10 mouse cellular contexts compared by ENCODE assay signal in the genomic region with DNA sequence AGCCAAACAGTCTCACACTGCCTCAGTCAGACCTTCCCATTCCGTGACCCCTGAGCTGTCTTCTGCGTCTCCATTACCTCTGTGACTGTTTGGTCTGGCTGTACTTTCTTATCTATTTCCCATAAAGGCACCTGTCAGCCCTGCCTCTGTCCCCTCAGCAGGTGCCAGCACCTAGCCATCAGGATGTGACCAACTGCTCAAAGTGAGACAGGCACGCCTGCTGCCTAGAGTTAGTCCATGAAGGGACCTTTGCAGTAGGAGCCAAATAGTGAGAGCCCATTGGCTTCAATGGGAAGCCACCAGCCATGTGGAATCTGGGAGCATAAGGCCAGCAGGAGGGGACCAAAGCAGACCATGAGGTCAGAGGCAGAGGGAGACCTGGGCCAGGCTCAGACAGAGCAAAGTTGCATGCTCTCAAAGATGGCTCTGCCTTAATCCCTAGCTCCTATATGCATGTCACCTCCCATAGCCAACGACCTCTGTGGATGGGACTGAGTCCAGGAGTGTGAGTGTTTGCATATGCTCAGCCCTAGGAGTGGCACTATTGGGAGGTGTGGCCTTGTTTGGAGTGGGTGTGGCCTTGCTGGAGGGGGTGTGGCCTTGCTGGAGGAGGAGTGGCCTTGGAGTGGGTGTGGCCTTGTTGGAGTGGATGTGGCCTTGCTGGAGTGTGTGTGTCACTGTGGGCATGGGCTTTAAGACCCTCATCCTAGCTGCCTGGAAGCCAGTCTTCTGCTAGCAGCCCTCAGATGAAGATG. TPM values are rescaled to one million over a fixed set of nuclear protein-coding genes. Genes with fewer than 3 reads are reported as not detected.
DNase-seq lines count a peak whose midpoint lies in the region; ATAC-seq and TF ChIP-seq lines count a peak whose summit lies in the region.
"Had no signal": no experiment of that assay in that cellular context is flagged by ENCODE, and none has a peak within 500 bp of the region (broad histone marks: within the 10 kb centered on the region; RNA-seq: fewer than 3 reads in every experiment).

No protein-coding gene starts in this region.

- no peak for TF ChIP-seq CTCF in hindbrain, postnatal 0 days (IDR thresholded peaks at IDR 0.05; ENCODE audit: low read depth)
- no peak for TF ChIP-seq CTCF in gastrocnemius, adult 2 months (IDR thresholded peaks at IDR 0.05)

- DNase-seq in hindbrain, postnatal 0 days (ENCODE audit: low spot score), result no peak
- peak; percentile 50 to 70 for DNase-seq in CD8-positive naive resting alpha-beta T cell, adult 2 months (ENCODE audit: low read depth in 2 of 2, low spot score in 2 of 2)
- peak; percentile 75 for DNase-seq in induced T-regulatory cell, adult 2 months (ENCODE audit: low read depth)
- DNase-seq in lung, postnatal 25 days (ENCODE audit: low spot score), result peak; percentile 51
- no peak for DNase-seq in left cerebral cortex, postnatal 36 days (ENCODE audit: low spot score in 2 of 2)
- DNase-seq in gastrocnemius, adult 18-20 months (ENCODE audit: low spot score), result no peak
- DNase-seq in gastrocnemius, adult 2 months, result no peak
- DNase-seq: gastrocnemius, postnatal 36 days had no signal

- H3K4me2 ChIP-seq in hindbrain, embryonic 13.5 days, result no peak overlapping the region
- H3K4me2 ChIP-seq in hindbrain, postnatal 0 days (ENCODE audit: low read depth, low read length), result no peak overlapping the region
- H3K4me2 ChIP-seq: embryonic facial prominence, embryonic 12.5 days had no signal

- intact Hi-C loops in left cerebral cortex, postnatal 36 days (cut with DNase I), result loop anchor here (5.0 to 10.0 kb wide), 2 partner anchors 146 to 294 kb away; no protein-coding TSS in a partner anchor
- intact Hi-C loops in gastrocnemius, adult 2 months (cut with DNase I), result loop anchor here (5.0 kb wide), 1 partner anchor 146 kb away; no protein-coding TSS in a partner anchor

- no peaks in the 10 kb centered on the region for H3K9me3 ChIP-seq in hindbrain, embryonic 13.5 days
- no peaks in the 10 kb centered on the region for H3K9me3 ChIP-seq in hindbrain, postnatal 0 days (ENCODE audit: low read length)
- H3K9me3 ChIP-seq: embryonic facial prominence, embryonic 12.5 days had no signal

- H3K9ac ChIP-seq in hindbrain, embryonic 13.5 days, result 0 out of 2 replicates have a peak overlapping the region, but pooled peaks have one; percentile 3
- no peak overlapping the region for H3K9ac ChIP-seq in hindbrain, postnatal 0 days (replicated peaks; ENCODE audit: low read length)
- H3K9ac ChIP-seq: embryonic facial prominence, embryonic 12.5 days had no signal

- H3K36me3 ChIP-seq in hindbrain, embryonic 13.5 days, result no peaks in the 10 kb centered on the region
- H3K36me3 ChIP-seq in hindbrain, postnatal 0 days (ENCODE audit: insufficient read depth, low read length), result no peaks in the 10 kb centered on the region
- H3K36me3 ChIP-seq: embryonic facial prominence, embryonic 12.5 days had no signal

- no peaks in the 10 kb centered on the region for H3K27me3 ChIP-seq in hindbrain, embryonic 13.5 days
- H3K27me3 ChIP-seq in hindbrain, postnatal 0 days (ENCODE audit: insufficient read depth, low read length), result no peaks in the 10 kb centered on the region
- H3K27me3 ChIP-seq: embryonic facial prominence, embryonic 12.5 days had no signal

- no peak overlapping the region for H3K4me3 ChIP-seq in hindbrain, embryonic 13.5 days
- no peak overlapping the region for H3K4me3 ChIP-seq in hindbrain, postnatal 0 days (ENCODE audit: low read length)
- H3K4me3 ChIP-seq in gastrocnemius, adult 2 months, result no peak overlapping the region
- H3K4me3 ChIP-seq: embryonic facial prominence, embryonic 12.5 days had no signal

- no peak for ATAC-seq in hindbrain, embryonic 13.5 days (ENCODE audit: low FRiP score)
- ATAC-seq in hindbrain, postnatal 0 days, result no peak

- no peak overlapping the region for H3K27ac ChIP-seq in hindbrain, embryonic 13.5 days
- no peak overlapping the region for H3K27ac ChIP-seq in hindbrain, postnatal 0 days
- no peak overlapping the region for H3K27ac ChIP-seq in gastrocnemius, adult 2 months
- H3K27ac ChIP-seq: embryonic facial prominence, embryonic 12.5 days had no signal

- peaks cover 40% of the 10 kb centered on the region for H3K4me1 ChIP-seq in hindbrain, embryonic 13.5 days (replicated peaks)
- H3K4me1 ChIP-seq in hindbrain, postnatal 0 days (ENCODE audit: insufficient read depth, low read length), result peaks cover 16% of the 10 kb centered on the region; the same call in 1 of the 2 replicates

- WGBS in hindbrain, embryonic 13.5 days, result 72% methylated on average over 4 of the region's 4 CpGs
- 77% methylated on average over 4 of the region's 4 CpGs for WGBS in hindbrain, postnatal 0 days

RNA-seq across cellular contexts. Expression of a gene that starts 3.0 kb away (rescaled TPM):
- 11.8 and 12.8 TPM in 2 replicates for polyA plus RNA-seq in hindbrain, embryonic 13.5 days (2015; fragmentation: Nextera tagmentation; extraction: Ambion mirVana)
- 20.2 and 21.2 TPM in 2 replicates for total RNA-seq in hindbrain, postnatal 0 days (2014; rRNA removed)
- polyA plus RNA-seq in hindbrain, postnatal 0 days (2015; fragmentation: Nextera tagmentation; extraction: Ambion mirVana), result 7.4 and 8.4 TPM in 2 replicates
- total RNA-seq in left cerebral cortex, postnatal 36 days (2021), result 10 to 100 TPM; 14.3 to 14.5 TPM
- 1 to 10 TPM; 3.4 TPM for total RNA-seq in gastrocnemius, adult 18-20 months (2021)
- 1 to 10 TPM; 3.0 to 3.3 TPM for total RNA-seq in gastrocnemius, adult 2 months (2021)

RNA-seq across cellular contexts. Expression of a gene that starts 59.1 kb away (rescaled TPM):
- polyA plus RNA-seq in hindbrain, embryonic 13.5 days (2015; fragmentation: Nextera tagmentation; extraction: Ambion mirVana), result 98.1 and 106 TPM in 2 replicates
- total RNA-seq in hindbrain, postnatal 0 days (2014; rRNA removed), result 263 and 269 TPM in 2 replicates
- 85.4 and 87.8 TPM in 2 replicates for polyA plus RNA-seq in hindbrain, postnatal 0 days (2015; fragmentation: Nextera tagmentation; extraction: Ambion mirVana)
- total RNA-seq in left cerebral cortex, postnatal 36 days (2021), result 10 to 100 TPM; 56.9 to 57.0 TPM
- 1 to 10 TPM; 4.7 to 6.0 TPM for total RNA-seq in gastrocnemius, adult 18-20 months (2021)
- 1 to 10 TPM; 3.2 to 7.4 TPM for total RNA-seq in gastrocnemius, adult 2 months (2021)

Comparison
In these comparisons a context has a peak if more than half of its experiments do, and no peak if none do; other contexts are left out.
1. DNase-seq: peak in CD8-positive naive resting alpha-beta T cell, adult 2 months (2 of 2), induced T-regulatory cell, adult 2 months (single experiment) and lung, postnatal 25 days (single experiment); none in hindbrain, postnatal 0 days (single experiment), left cerebral cortex, postnatal 36 days (0 of 2), gastrocnemius, adult 18-20 months (single experiment) and gastrocnemius, adult 2 months (single experiment).
2. RNA of a gene that starts 59.1 kb away (total RNA-seq): 263 to 269 TPM in hindbrain, postnatal 0 days and 56.9 to 57.0 TPM in left cerebral cortex, postnatal 36 days; 3.2 to 7.4 TPM in gastrocnemius, adult 2 months and 4.7 to 6.0 TPM in gastrocnemius, adult 18-20 months; every median in the first group is over 4 times any median in the second.